Mouse (Mus musculus): ENCODE data around the gene Olfr1204. TPM values are rescaled to one million over a fixed set of nuclear protein-coding genes. Genes with fewer than 3 reads are reported as not detected.

Olfr1204 gene
- total RNA-seq (2023) = not detected

GRCm38 (mm10) chr2:88848992-88849391, at the start of gene Olfr1204:
Olfr1204 (plus strand) TSS chr2:88849292.

GRCm38 (mm10) chr2:88814196-88814595, 34.9 kb upstream of the Olfr1204 start, which contains the start of gene Olfr1202:
Olfr1202 (plus strand) TSS chr2:88814496.

GRCm38 (mm10) chr2:88829437-88829836, 19.7 kb upstream of the Olfr1204 start, which contains the start of gene Olfr1205:
Olfr1205 (plus strand) TSS chr2:88829737.

GRCm38 (mm10) chr2:88862931-88863330, 13.8 kb downstream of the Olfr1204 start, which contains the start of gene Olfr1206:
Olfr1206 (plus strand) TSS chr2:88863231.

GRCm38 (mm10) chr2:88902211-88902610, 53.1 kb downstream of the Olfr1204 start, which contains the start of gene Olfr1208:
Olfr1208 (minus strand) TSS chr2:88902311.

Other genes starting within 250 kb of the Olfr1204 start
- gene Olfr1191-ps1, start 208.8 kb upstream of the Olfr1204 start, total RNA-seq (2023) = under 1 TPM in 1 of 2 experiments, not detected in 1; 0.12 TPM
- gene Olfr1192-ps1, start 200.8 kb upstream of the Olfr1204 start, total RNA-seq (2023) = not detected
- gene Olfr1193, start 173.7 kb upstream of the Olfr1204 start, total RNA-seq (2023) = not detected
- gene Olfr1195, start 160.1 kb upstream of the Olfr1204 start, total RNA-seq (2023) = not detected
- gene Olfr1196, start 144.7 kb upstream of the Olfr1204 start, total RNA-seq (2023) = not detected
- not detected for gene Olfr1197, start 116.9 kb upstream of the Olfr1204 start, total RNA-seq (2023)
- gene Olfr1198, start 97.9 kb upstream of the Olfr1204 start, total RNA-seq (2023) = not detected
- gene Olfr1199, start 88.8 kb upstream of the Olfr1204 start, total RNA-seq (2023) = not detected
- not detected for gene Olfr1200, start 78.8 kb upstream of the Olfr1204 start, total RNA-seq (2023)
- not detected for gene Olfr1201, start 56.3 kb upstream of the Olfr1204 start, total RNA-seq (2023)
- not detected for gene Olfr1202, start 34.8 kb upstream of the Olfr1204 start, total RNA-seq (2023)
- not detected for gene Olfr1205, start 19.6 kb upstream of the Olfr1204 start, total RNA-seq (2023)
- not detected for gene Olfr1206, start 13.9 kb downstream of the Olfr1204 start, total RNA-seq (2023)
- gene Olfr1208, start 53.0 kb downstream of the Olfr1204 start, total RNA-seq (2023) = not detected
- gene Olfr1209, start 65.9 kb downstream of the Olfr1204 start, total RNA-seq (2023) = not detected
- not detected for gene Olfr1211, start 88.8 kb downstream of the Olfr1204 start, total RNA-seq (2023)
- gene Olfr1212, start 104.7 kb downstream of the Olfr1204 start, total RNA-seq (2023) = not detected
- not detected for gene Gm13762, start 131.0 kb downstream of the Olfr1204 start, total RNA-seq (2023)
- gene Olfr1214, start 143.4 kb downstream of the Olfr1204 start, total RNA-seq (2023) = not detected
- gene Olfr1215, start 157.7 kb downstream of the Olfr1204 start, total RNA-seq (2023) = not detected
- gene Olfr1216, start 169.0 kb downstream of the Olfr1204 start, total RNA-seq (2023) = not detected
- not detected for gene Olfr1217, start 182.8 kb downstream of the Olfr1204 start, total RNA-seq (2023)
- not detected for gene Olfr1218, start 211.9 kb downstream of the Olfr1204 start, total RNA-seq (2023)
- gene Olfr1219, start 234.2 kb downstream of the Olfr1204 start, total RNA-seq (2023) = not detected

Measured in B cell, adult 67 days (primary cell).